Mouse (Mus musculus) myocyte (in vitro differentiated cells): ENCODE data around the gene Lbh.

Experiments
- E2F4 ChIP-seq: IDR thresholded peaks from one replicate; pipeline ENCODE4 v1.6.1; 2011; ENCODE audit warnings: mild to moderate bottlenecking, control low read depth, moderate library complexity; ENCODE audit not compliant: insufficient read depth
- MAX ChIP-seq: IDR thresholded peaks from one replicate; pipeline ENCODE4 v1.6.1; 2011; ENCODE audit warnings: low read depth, mild to moderate bottlenecking, control low read depth
- MYOD1 ChIP-seq, 3 experiments: IDR thresholded peaks; one replicate each; pipeline ENCODE4 v1.6.1; 2011; ENCODE audit warnings: control low read depth in 2 of 3, low read depth in 2 of 3, mild to moderate bottlenecking in 2 of 3, moderate library complexity in 1 of 3; ENCODE audit not compliant: insufficient read length in 2 of 3, control insufficient read depth in 1 of 3
- MYOG ChIP-seq, 3 experiments: IDR thresholded peaks; one replicate each; pipeline ENCODE4 v1.6.1; 2011; ENCODE audit warnings: control low read depth in 2 of 3, low read depth in 2 of 3, mild to moderate bottlenecking in 2 of 3; ENCODE audit not compliant: insufficient read length in 2 of 3, control insufficient read depth in 1 of 3, insufficient read depth in 1 of 3
- POLR2A ChIP-seq: IDR thresholded peaks from one replicate; pipeline ENCODE4 v1.6.1; 2011; ENCODE audit warnings: low read depth, mild to moderate bottlenecking, control low read depth, moderate library complexity; ENCODE audit not compliant: insufficient read length
- POLR2AphosphoS2 ChIP-seq: IDR thresholded peaks from one replicate; pipeline ENCODE4 v1.6.1; 2011; ENCODE audit warnings: low read depth, control low read depth; ENCODE audit not compliant: insufficient read length
- TCF12 ChIP-seq: IDR thresholded peaks from one replicate; pipeline ENCODE4 v1.6.1; 2011; ENCODE audit warnings: mild to moderate bottlenecking, control low read depth; ENCODE audit not compliant: poor library complexity, insufficient read depth, severe bottlenecking
- USF1 ChIP-seq: IDR thresholded peaks from one replicate; pipeline ENCODE4 v1.6.1; 2011; ENCODE audit warnings: low read depth, mild to moderate bottlenecking, control low read depth, moderate library complexity

DNA sequence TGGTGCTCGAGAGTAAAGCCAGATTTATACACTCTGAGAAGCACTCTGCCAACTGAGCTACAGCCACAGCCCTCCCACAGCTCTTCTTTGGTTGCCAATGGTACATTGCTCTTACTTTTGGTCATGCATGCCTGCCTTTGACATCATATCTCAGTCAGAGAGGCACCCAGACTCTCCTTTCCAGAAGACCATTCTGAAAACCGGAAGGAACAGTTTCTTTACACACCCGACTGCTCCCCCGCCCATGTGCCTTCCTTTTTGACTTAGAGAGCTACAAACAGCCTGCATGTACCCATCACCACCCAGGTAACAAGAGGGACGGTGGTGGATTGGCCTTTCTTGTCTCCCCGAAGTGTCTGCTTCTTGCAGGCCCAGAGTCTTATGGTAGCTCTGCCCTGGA, 7.0 kb downstream of the Lbh start:
- TF ChIP-seq POLR2A (no peak), USF1 (no peak), TCF12 (no peak), E2F4 (no peak), POLR2AphosphoS2 (no peak), MYOD1 (IDR thresholded peaks at IDR 0.05; ENCODE audit: control insufficient read depth in 1 of 3, insufficient read length in 2 of 3, low read depth in 2 of 3) (no peak), MAX (no peak), MYOG (IDR thresholded peaks at IDR 0.05; ENCODE audit: control insufficient read depth in 1 of 3, insufficient read depth in 1 of 3, insufficient read length in 2 of 3, low read depth in 2 of 3) (no peak)
